Mouse (Mus musculus): ENCODE results near the gene Olfr998. TPM values are rescaled to one million over a fixed set of nuclear protein-coding genes. Genes with fewer than 3 reads are reported as not detected.

Gene Olfr998
- not detected for polyA plus RNA-seq (2017; shearing (Covaris generic))

DNA sequence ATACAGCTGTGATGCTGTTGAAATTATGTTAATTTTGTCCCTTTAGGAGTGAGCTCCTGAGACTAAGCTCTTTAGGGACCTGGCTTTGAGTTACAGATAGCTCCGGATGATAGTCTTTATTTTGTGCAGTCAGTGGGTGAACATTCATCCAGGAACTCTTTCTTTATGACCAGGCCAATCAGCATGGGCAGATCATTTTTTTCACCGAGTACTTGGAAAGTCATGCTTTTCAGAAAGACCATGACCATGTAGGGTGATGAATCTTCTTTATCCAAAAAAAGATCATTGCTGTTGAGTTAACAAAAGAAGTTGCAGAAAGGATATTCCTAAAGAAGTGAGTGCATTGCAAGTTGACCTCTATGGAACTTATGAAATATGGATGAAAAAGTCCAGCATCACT, at the start of gene Olfr998:
Gene Olfr998 (plus strand): TSS at position 301 of the 400 bp plus-strand sequence.

GRCm38 (mm10) chr2:85578915-85579314, 9.8 kb upstream of the Olfr998 start, which contains the start of gene Olfr996:
Gene Olfr996, plus strand, starts transcription at chr2:85579215.

GRCm38 (mm10) chr2:85611803-85612202, 23.1 kb downstream of the Olfr998 start, which contains the start of gene Olfr1000:
Gene Olfr1000, minus strand, starts transcription at chr2:85611903.

Other genes starting within 250 kb of the Olfr998 start
- not detected for gene Olfr987, start 249.6 kb upstream of the Olfr998 start, polyA plus RNA-seq (2017; shearing (Covaris generic))
- gene Olfr988, start 225.7 kb upstream of the Olfr998 start, polyA plus RNA-seq (2017; shearing (Covaris generic)), result not detected
- not detected for gene Olfr992, start 179.5 kb upstream of the Olfr998 start, polyA plus RNA-seq (2017; shearing (Covaris generic))
- gene Olfr993, start 174.1 kb upstream of the Olfr998 start, polyA plus RNA-seq (2017; shearing (Covaris generic)), result not detected
- gene Olfr994, start 152.5 kb upstream of the Olfr998 start, polyA plus RNA-seq (2017; shearing (Covaris generic)), result not detected
- 0.20 TPM for gene Olfr995, start 145.3 kb upstream of the Olfr998 start, polyA plus RNA-seq (2017; shearing (Covaris generic))
- not detected for gene 4833423E24Rik, start 69.9 kb upstream of the Olfr998 start, polyA plus RNA-seq (2017; shearing (Covaris generic))
- gene Olfr996, start 9.7 kb upstream of the Olfr998 start, polyA plus RNA-seq (2017; shearing (Covaris generic)), result not detected
- not detected for gene Olfr1000, start 23.0 kb downstream of the Olfr998 start, polyA plus RNA-seq (2017; shearing (Covaris generic))
- not detected for gene Olfr1002, start 61.8 kb downstream of the Olfr998 start, polyA plus RNA-seq (2017; shearing (Covaris generic))
- gene Olfr154, start 75.5 kb downstream of the Olfr998 start, polyA plus RNA-seq (2017; shearing (Covaris generic)), result not detected
- not detected for gene Olfr1006, start 89.8 kb downstream of the Olfr998 start, polyA plus RNA-seq (2017; shearing (Covaris generic))
- gene Olfr1008, start 100.5 kb downstream of the Olfr998 start, polyA plus RNA-seq (2017; shearing (Covaris generic)), result not detected
- not detected for gene Olfr1009, start 126.5 kb downstream of the Olfr998 start, polyA plus RNA-seq (2017; shearing (Covaris generic))
- not detected for gene Olfr1012, start 173.8 kb downstream of the Olfr998 start, polyA plus RNA-seq (2017; shearing (Covaris generic))
- gene Olfr1013, start 178.2 kb downstream of the Olfr998 start, polyA plus RNA-seq (2017; shearing (Covaris generic)), result not detected
- gene Olfr1014, start 183.8 kb downstream of the Olfr998 start, polyA plus RNA-seq (2017; shearing (Covaris generic)), result not detected
- not detected for gene Olfr1015, start 193.1 kb downstream of the Olfr998 start, polyA plus RNA-seq (2017; shearing (Covaris generic))
- not detected for gene Olfr1016, start 213.6 kb downstream of the Olfr998 start, polyA plus RNA-seq (2017; shearing (Covaris generic))
- gene Olfr1018, start 229.5 kb downstream of the Olfr998 start, polyA plus RNA-seq (2017; shearing (Covaris generic)), result not detected

All from naive thymus-derived CD4-positive, alpha-beta T cell, adult 5 months (primary cell).